Mouse (Mus musculus): ENCODE results near the gene Gm49711. TPM values are rescaled to one million over a fixed set of nuclear protein-coding genes. Genes with fewer than 3 reads are reported as not detected.

Gene Gm49711
- polyA plus RNA-seq, 1 experiment from 2014 or later, result not detected

GRCm38 (mm10) chr16:92127226-92127625 lies 69.1 kb downstream of the Gm49711 start:
- Histone ChIP-seq H3K36me3 (no peaks in the 10 kb centered on the region), H3K4me1 (replicated peaks) (no peaks in the 10 kb centered on the region), H3K4me3 (replicated peaks) (no peak overlapping the region), H3K27ac (no peak overlapping the region), H3K9ac (replicated peaks) (no peak overlapping the region), H3K4me2 (no peak overlapping the region), H3K9me3 (peaks cover 11% of the 10 kb centered on the region; the same call in 1 of the 2 replicates), H3K27me3 (no peaks in the 10 kb centered on the region)
- 57% methylated on average over 4 of the region's 4 CpGs for WGBS
- no peak for ATAC-seq (ENCODE audit: insufficient number of reproducible peaks, insufficient read depth, low FRiP score, low TSS enrichment, low read depth)

GRCm38 (mm10) chr16:92127666-92128065 lies 69.5 kb downstream of the Gm49711 start:
- ATAC-seq (ENCODE audit: insufficient number of reproducible peaks, insufficient read depth, low FRiP score, low TSS enrichment, low read depth), result no peak
- no peak overlapping the region for H3K27ac ChIP-seq
- 81% methylated on average over 5 of the region's 5 CpGs for WGBS

GRCm38 (mm10) chr16:92129843-92130242 lies 71.7 kb downstream of the Gm49711 start:
- H3K4me3 ChIP-seq (replicated peaks), result no peak overlapping the region
- no peak overlapping the region for H3K9ac ChIP-seq (replicated peaks)
- H3K4me2 ChIP-seq, result no peak overlapping the region
- H3K27ac ChIP-seq, result no peak overlapping the region
- 0 out of 2 replicates have a peak, but pooled peaks cover under 1% of the 10 kb centered on the region for H3K9me3 ChIP-seq
- H3K4me1 ChIP-seq (replicated peaks), result no peaks in the 10 kb centered on the region
- no peaks in the 10 kb centered on the region for H3K36me3 ChIP-seq
- no peak for ATAC-seq (ENCODE audit: insufficient number of reproducible peaks, insufficient read depth, low FRiP score, low TSS enrichment, low read depth)
- no peaks in the 10 kb centered on the region for H3K27me3 ChIP-seq
- 92% methylated on average over 8 of the region's 8 CpGs for WGBS

More at GRCm38 (mm10) chr16:92127666-92128065, 69.5 kb downstream of the Gm49711 start:
- H3K27me3 ChIP-seq, result no peaks in the 10 kb centered on the region
- H3K4me3 ChIP-seq (replicated peaks), result no peak overlapping the region
- H3K9me3 ChIP-seq, result peaks cover 11% of the 10 kb centered on the region; the same call in 1 of the 2 replicates
- no peak overlapping the region for H3K4me2 ChIP-seq
- H3K4me1 ChIP-seq (replicated peaks), result no peaks in the 10 kb centered on the region
- H3K36me3 ChIP-seq, result no peaks in the 10 kb centered on the region
- H3K9ac ChIP-seq (replicated peaks), result no peak overlapping the region

- H3K9me3 ChIP-seq, result no peaks in the 10 kb centered on the region
- H3K9ac ChIP-seq (replicated peaks), result no peak overlapping the region
- no peaks in the 10 kb centered on the region for H3K27me3 ChIP-seq
- H3K27ac ChIP-seq, result no peak overlapping the region
- WGBS, result 84% methylated on average over 4 of the region's 4 CpGs
- no peak for ATAC-seq (ENCODE audit: insufficient number of reproducible peaks, insufficient read depth, low FRiP score, low TSS enrichment, low read depth)
- H3K36me3 ChIP-seq, result no peaks in the 10 kb centered on the region
- H3K4me3 ChIP-seq (replicated peaks), result no peak overlapping the region
- H3K4me1 ChIP-seq (replicated peaks), result no peaks in the 10 kb centered on the region
- no peak overlapping the region for H3K4me2 ChIP-seq
Measured at GRCm38 (mm10) chr16:92132511-92132910, 74.4 kb downstream of the Gm49711 start.

GRCm38 (mm10) chr16:92134148-92134764 lies 76.1 kb downstream of the Gm49711 start:
- Histone ChIP-seq H3K9ac (replicated peaks) (no peak overlapping the region), H3K27me3 (no peaks in the 10 kb centered on the region), H3K4me1 (replicated peaks) (peaks cover 2% of the 10 kb centered on the region; the same call in 1 of the 2 replicates), H3K36me3 (no peaks in the 10 kb centered on the region), H3K4me3 (replicated peaks) (no peak overlapping the region), H3K4me2 (no peak overlapping the region), H3K9me3 (no peaks in the 10 kb centered on the region), H3K27ac (no peak overlapping the region)
- no peak for ATAC-seq (ENCODE audit: insufficient number of reproducible peaks, insufficient read depth, low FRiP score, low TSS enrichment, low read depth)
- 84% methylated on average over 11 of the region's 11 CpGs for whole genome bisulfite sequencing

- H3K4me2 ChIP-seq, result no peak overlapping the region
- H3K4me3 ChIP-seq (replicated peaks), result no peak overlapping the region
- no peak for ATAC-seq (ENCODE audit: insufficient number of reproducible peaks, insufficient read depth, low FRiP score, low TSS enrichment, low read depth)
- peaks cover 13% of the 10 kb centered on the region for H3K4me1 ChIP-seq (replicated peaks)
- no peaks in the 10 kb centered on the region for H3K9me3 ChIP-seq
- WGBS, result 92% methylated on average over 15 of the region's 15 CpGs
- no peaks in the 10 kb centered on the region for H3K27me3 ChIP-seq
- H3K36me3 ChIP-seq, result no peaks in the 10 kb centered on the region
- no peak overlapping the region for H3K27ac ChIP-seq
- H3K9ac ChIP-seq (replicated peaks), result no peak overlapping the region
Measured at GRCm38 (mm10) chr16:92136275-92136674, 78.2 kb downstream of the Gm49711 start.

GRCm38 (mm10) chr16:92139386-92140261 lies 81.5 kb downstream of the Gm49711 start:
- Histone ChIP-seq H3K27ac (peak overlapping the region; percentile 62; the same call in 1 of the 2 replicates), H3K4me1 (replicated peaks) (peaks cover 13% of the 10 kb centered on the region), H3K4me3 (replicated peaks) (no peak overlapping the region), H3K4me2 (no peak overlapping the region), H3K27me3 (no peaks in the 10 kb centered on the region), H3K36me3 (no peaks in the 10 kb centered on the region), H3K9ac (replicated peaks) (no peak overlapping the region), H3K9me3 (no peaks in the 10 kb centered on the region)
- 76% methylated on average over 15 of the region's 15 CpGs for WGBS
- ATAC-seq (ENCODE audit: insufficient number of reproducible peaks, insufficient read depth, low FRiP score, low TSS enrichment, low read depth), result no peak

GRCm38 (mm10) chr16:92140328-92140727 lies 82.2 kb downstream of the Gm49711 start:
- H3K9ac ChIP-seq (replicated peaks), result no peak overlapping the region
- ATAC-seq (ENCODE audit: insufficient number of reproducible peaks, insufficient read depth, low FRiP score, low TSS enrichment, low read depth), result no peak
- no peak overlapping the region for H3K4me2 ChIP-seq
- no peak overlapping the region for H3K4me3 ChIP-seq (replicated peaks)
- no peaks in the 10 kb centered on the region for H3K27me3 ChIP-seq
- peak overlapping the region; percentile 29; the same call in 1 of the 2 replicates for H3K27ac ChIP-seq
- no peaks in the 10 kb centered on the region for H3K36me3 ChIP-seq
- H3K4me1 ChIP-seq (replicated peaks), result peaks cover 13% of the 10 kb centered on the region
- WGBS, result 88% methylated on average over 9 of the region's 9 CpGs
- H3K9me3 ChIP-seq, result no peaks in the 10 kb centered on the region

- no peak overlapping the region for H3K4me2 ChIP-seq
- H3K9me3 ChIP-seq, result no peaks in the 10 kb centered on the region
- no peaks in the 10 kb centered on the region for H3K27me3 ChIP-seq
- H3K4me3 ChIP-seq (replicated peaks), result no peak overlapping the region
- H3K36me3 ChIP-seq, result no peaks in the 10 kb centered on the region
- no peak overlapping the region for H3K27ac ChIP-seq
- peaks cover 13% of the 10 kb centered on the region for H3K4me1 ChIP-seq (replicated peaks)
- 94% methylated on average over 12 of the region's 12 CpGs for WGBS
- no peak for ATAC-seq (ENCODE audit: insufficient number of reproducible peaks, insufficient read depth, low FRiP score, low TSS enrichment, low read depth)
- H3K9ac ChIP-seq (replicated peaks), result no peak overlapping the region
Measured at GRCm38 (mm10) chr16:92141021-92141420, 82.9 kb downstream of the Gm49711 start.

- no peak overlapping the region for H3K9ac ChIP-seq (replicated peaks)
- ATAC-seq (ENCODE audit: insufficient number of reproducible peaks, insufficient read depth, low FRiP score, low TSS enrichment, low read depth), result no peak
- H3K27ac ChIP-seq, result no peak overlapping the region
- H3K36me3 ChIP-seq, result no peaks in the 10 kb centered on the region
- no peak overlapping the region for H3K4me2 ChIP-seq
- H3K9me3 ChIP-seq, result no peaks in the 10 kb centered on the region
- H3K27me3 ChIP-seq, result no peaks in the 10 kb centered on the region
- peaks cover 15% of the 10 kb centered on the region for H3K4me1 ChIP-seq (replicated peaks)
- H3K4me3 ChIP-seq (replicated peaks), result no peak overlapping the region
- 62% methylated on average over 9 of the region's 9 CpGs for WGBS
Measured at GRCm38 (mm10) chr16:92142426-92143012, 84.4 kb downstream of the Gm49711 start.

Measured in limb, embryonic 12.5 days (tissue).